Mouse (Mus musculus) myocyte (in vitro differentiated cells): ENCODE measurements at regions not wholly inside any gene's neighbourhood (a gene's known extent, or its start where the extent isn't known, plus 50 kb on each side); places are given as distances from the start of the nearest gene placed in this dataset.

ENCODE experiments used
- CEBPB ChIP-seq: IDR thresholded peaks from 2 replicates; pipeline ENCODE4 v1.6.1; 2011; ENCODE audit warnings: mild to moderate bottlenecking, moderate library complexity; ENCODE audit not compliant: poor library complexity, insufficient read depth, severe bottlenecking
- MAX ChIP-seq: IDR thresholded peaks from one replicate; pipeline ENCODE4 v1.6.1; 2011; ENCODE audit warnings: low read depth, mild to moderate bottlenecking, control low read depth
- MYOG ChIP-seq, 3 experiments: IDR thresholded peaks; one replicate each; pipeline ENCODE4 v1.6.1; 2011; ENCODE audit warnings: control low read depth in 2 of 3, low read depth in 2 of 3, mild to moderate bottlenecking in 2 of 3; ENCODE audit not compliant: insufficient read length in 2 of 3, control insufficient read depth in 1 of 3, insufficient read depth in 1 of 3
- POLR2A ChIP-seq: IDR thresholded peaks from one replicate; pipeline ENCODE4 v1.6.1; 2011; ENCODE audit warnings: low read depth, mild to moderate bottlenecking, control low read depth, moderate library complexity; ENCODE audit not compliant: insufficient read length
- POLR2AphosphoS2 ChIP-seq: IDR thresholded peaks from one replicate; pipeline ENCODE4 v1.6.1; 2011; ENCODE audit warnings: low read depth, control low read depth; ENCODE audit not compliant: insufficient read length
- SRF ChIP-seq: IDR thresholded peaks from one replicate; pipeline ENCODE4 v1.6.1; 2011; ENCODE audit warnings: low read depth; ENCODE audit not compliant: control insufficient read depth, insufficient read length
- TCF3 ChIP-seq: IDR thresholded peaks from one replicate; pipeline ENCODE4 v1.6.1; 2011; ENCODE audit warnings: low read depth, control low read depth; ENCODE audit not compliant: insufficient read length
- USF1 ChIP-seq: IDR thresholded peaks from one replicate; pipeline ENCODE4 v1.6.1; 2011; ENCODE audit warnings: low read depth, mild to moderate bottlenecking, control low read depth, moderate library complexity

DNA sequence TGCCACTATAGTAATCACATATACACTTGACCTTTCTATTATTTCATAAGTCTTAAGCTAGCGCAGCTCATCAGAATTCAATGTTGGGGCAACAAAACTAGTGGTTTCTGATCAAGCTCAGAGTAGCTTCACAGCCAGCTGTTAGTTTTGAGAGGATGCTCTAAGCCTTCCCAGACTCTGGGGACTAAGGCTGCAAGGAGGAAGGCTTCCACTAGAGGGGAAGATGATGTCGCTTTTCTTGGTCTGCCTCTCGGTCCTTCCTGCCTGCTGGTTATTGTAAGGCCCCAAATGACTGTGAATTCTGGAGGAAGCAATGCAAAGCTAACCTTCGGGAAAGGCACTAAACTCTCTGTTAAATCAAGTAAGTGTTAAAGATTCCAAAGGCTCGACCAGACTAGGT is 78.4 kb downstream of the Dad1 start:
- no peak for TF ChIP-seq POLR2A
- TF ChIP-seq MYOG (IDR thresholded peaks at IDR 0.05; ENCODE audit: control insufficient read depth in 1 of 3, insufficient read depth in 1 of 3, insufficient read length in 2 of 3, low read depth in 2 of 3), result no peak
- TF ChIP-seq CEBPB, result no peak
- TF ChIP-seq SRF, result no peak
- no peak for TF ChIP-seq TCF3
- no peak for TF ChIP-seq MAX
- TF ChIP-seq POLR2AphosphoS2, result no peak
- no peak for TF ChIP-seq USF1
